Mouse (Mus musculus) E14TG2a.4 (cell line): ENCODE data around the gene Tmc5.

Experiments used
- CTCF ChIP-seq: conservative IDR thresholded peaks from 2 replicates; pipeline ENCODE4 v1.5.1; 2014; ENCODE audit warnings: low read length
- NANOG ChIP-seq: IDR thresholded peaks from 2 replicates; pipeline ENCODE4 v1.6.1; 2014; ENCODE audit warnings: borderline replicate concordance, low read length, mixed read lengths
- POU5F1 ChIP-seq: IDR thresholded peaks from 2 replicates; pipeline ENCODE4 v1.6.1; 2014; ENCODE audit warnings: low read length, borderline replicate concordance

DNA sequence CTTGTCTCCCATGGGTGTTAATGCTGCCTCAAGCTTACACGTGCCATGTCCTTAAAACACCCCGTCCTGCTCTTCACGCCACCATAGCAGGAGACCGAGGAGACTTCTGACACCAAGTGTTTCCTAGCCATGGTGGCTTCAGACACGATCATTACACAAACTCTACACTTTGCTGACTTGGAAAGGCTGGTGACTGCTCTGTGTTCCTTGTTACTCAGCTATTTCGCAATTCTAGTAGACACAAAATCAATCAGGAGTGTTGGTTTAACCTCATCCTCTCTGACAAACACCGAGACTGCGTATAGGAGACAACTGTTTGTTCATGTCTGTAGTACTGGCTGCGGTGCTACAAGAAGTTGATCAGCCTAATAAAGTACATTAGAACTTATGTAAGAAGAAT lies 101.8 kb downstream of the Tmc5 start:
- TF ChIP-seq CTCF (no peak), NANOG (no peak), POU5F1 (no peak)
